Mouse (Mus musculus): Measurements from ENCODE around the gene Trip12.

GRCm38 (mm10) chr1:84841061-84841460 lies 745 bp upstream of the Trip12 start:
- no peak for TF ChIP-seq POLR2A (IDR thresholded peaks at IDR 0.05; ENCODE audit: low read depth, low read length)
- TF ChIP-seq CTCF (IDR thresholded peaks at IDR 0.05; ENCODE audit: extremely low read depth, insufficient read length, insufficient replicate concordance, low read depth, low read length) = no peak

Measured in small intestine, adult 2 months (tissue).